Mouse (Mus musculus) thymus, adult 2 months (tissue): ENCODE data around the gene Arhgef38. TPM values are rescaled to one million over a fixed set of nuclear protein-coding genes. Genes with fewer than 3 reads are reported as not detected.

Experiments
- DNase-seq: peaks from one replicate; pipeline ENCODE4 v3.0.0; 2021
- H3K27ac ChIP-seq: fragments of 200-500 bp; 2 replicates; pipeline ENCODE4 v1.5.1; 2012; ENCODE audit warnings: low read length, control low read depth; ENCODE audit not compliant: control insufficient read depth, insufficient read depth
- H3K27me3 ChIP-seq: fragments of 200-500 bp; 2 replicates; pipeline ENCODE4 v1.6.1; 2012; ENCODE audit warnings: mild to moderate bottlenecking, low read length, moderate library complexity, mixed read lengths; ENCODE audit not compliant: control insufficient read depth, insufficient read depth
- H3K36me3 ChIP-seq: fragments of 200-500 bp; 2 replicates; pipeline ENCODE4 v1.6.1; 2012; ENCODE audit warnings: mild to moderate bottlenecking, low read length, moderate library complexity; ENCODE audit not compliant: control insufficient read depth, insufficient read depth
- H3K4me1 ChIP-seq: fragments of 200-500 bp; replicated peaks from 2 replicates; pipeline ENCODE4 v1.6.1; 2012; ENCODE audit warnings: low read length; ENCODE audit not compliant: control insufficient read depth, insufficient read depth
- H3K4me3 ChIP-seq: fragments of 200-500 bp; 2 replicates; pipeline ENCODE4 v1.5.1; 2012; ENCODE audit warnings: mild to moderate bottlenecking, low read length, control low read depth, moderate library complexity; ENCODE audit not compliant: control insufficient read depth, insufficient read depth
- CTCF ChIP-seq: fragments of 200-500 bp; IDR thresholded peaks from 2 replicates; pipeline ENCODE4 v1.5.1; 2012; ENCODE audit warnings: mild to moderate bottlenecking, control low read depth, low read length, moderate library complexity, borderline replicate concordance; ENCODE audit not compliant: control insufficient read depth, poor library complexity, insufficient read depth; ENCODE audit errors: extremely low read depth
- POLR2A ChIP-seq: fragments of 200-500 bp; IDR thresholded peaks from 2 replicates; pipeline ENCODE4 v1.6.1; 2012; ENCODE audit warnings: mild to moderate bottlenecking, low read length, control low read depth, moderate library complexity; ENCODE audit not compliant: control insufficient read depth, poor library complexity, insufficient read depth; ENCODE audit errors: extremely low read depth
- WGBS: fragments of 180-500 bp; shearing (Covaris S2); methylation state at CpG from one replicate; pipeline ENCODE4 v1.1.7; 2018; 5-methylcytosine and 5-hydroxymethylcytosine counted together
- polyA plus RNA-seq: library from polyadenylated mRNA; depleted of rRNA; stranded (reverse); fragments of >200 nt; gene quantifications from 2 replicates; pipeline ENCODE4 v1.2.3, GENCODE M21; 2012

Gene Arhgef38
- polyA plus RNA-seq, 1 experiment, result 0.19 TPM

- Histone ChIP-seq H3K27me3 (no peaks in the 10 kb centered on the region), H3K4me1 (no peaks in the 10 kb centered on the region)
- 82% methylated on average over 7 of the region's 7 CpGs for WGBS
Observed at GRCm38 (mm10) chr3:133169737-133170136, 65.0 kb downstream of the Arhgef38 start.

DNA sequence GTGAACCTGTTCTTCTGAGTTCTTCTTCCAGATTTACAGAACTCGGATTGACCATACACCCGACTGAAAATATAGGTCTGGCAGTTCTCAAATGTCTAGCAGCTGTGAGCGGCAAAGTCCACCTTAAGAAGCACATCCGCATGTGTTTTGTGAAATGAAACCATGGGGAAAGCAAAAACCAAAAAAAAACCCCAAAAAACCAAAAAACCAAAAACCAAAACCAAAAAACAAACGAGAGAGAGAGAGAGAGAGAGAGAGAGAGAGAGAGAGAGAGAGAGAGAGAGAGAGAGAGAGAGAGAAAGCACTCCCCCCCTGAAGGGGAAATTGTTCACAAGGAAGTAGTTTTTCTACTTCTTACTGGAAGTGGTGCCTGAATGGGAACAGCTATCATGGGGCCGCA is 67.2 kb downstream of the Arhgef38 start:
- Histone ChIP-seq H3K4me1 (no peaks in the 10 kb centered on the region), H3K36me3 (no peaks in the 10 kb centered on the region), H3K27ac (no peak overlapping the region), H3K27me3 (no peaks in the 10 kb centered on the region), H3K4me3 (no peak overlapping the region)
- DNase-seq, result no peak
- WGBS, result 81% methylated on average over 6 of the region's 6 CpGs
- TF ChIP-seq POLR2A (no peak), CTCF (no peak)

More at GRCm38 (mm10) chr3:133169737-133170136, 65.0 kb downstream of the Arhgef38 start:
- no peaks in the 10 kb centered on the region for H3K36me3 ChIP-seq
- no peak overlapping the region for H3K27ac ChIP-seq
- no peak for DNase-seq
- no peak for TF ChIP-seq CTCF
- no peak for TF ChIP-seq POLR2A
- H3K4me3 ChIP-seq, result no peak overlapping the region

- DNase-seq, result no peak
- no peaks in the 10 kb centered on the region for H3K36me3 ChIP-seq
- H3K4me3 ChIP-seq, result no peak overlapping the region
- 10% methylated on average over 1 of the region's 1 CpGs for WGBS
- no peaks in the 10 kb centered on the region for H3K27me3 ChIP-seq
- no peak overlapping the region for H3K27ac ChIP-seq
- no peaks in the 10 kb centered on the region for H3K4me1 ChIP-seq
- no peak for TF ChIP-seq POLR2A
Observed at GRCm38 (mm10) chr3:133165130-133165529, 69.6 kb downstream of the Arhgef38 start.

DNA sequence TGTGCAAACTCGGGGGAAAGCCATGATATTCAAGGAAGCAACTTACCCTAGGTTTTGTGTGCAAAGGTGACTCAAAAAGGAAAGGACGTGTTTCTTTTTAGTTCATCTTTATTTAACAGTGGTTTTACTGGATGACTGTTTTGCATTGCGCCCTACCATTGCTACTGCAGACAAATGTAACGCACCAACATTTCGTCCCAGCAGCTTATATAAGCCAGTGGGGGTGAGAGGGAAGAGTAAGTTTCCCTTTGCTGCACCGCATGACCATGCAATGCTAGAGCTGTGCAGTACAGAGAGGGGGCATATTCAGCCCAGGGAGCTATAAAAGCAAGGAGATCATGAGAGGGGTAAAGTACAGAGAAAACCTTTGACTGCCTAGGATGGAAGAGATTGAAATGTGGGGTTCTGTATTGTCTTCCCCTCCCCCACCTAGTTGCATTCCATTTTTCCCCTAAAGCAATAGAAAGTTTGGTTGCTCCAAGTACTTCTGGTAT is 70.8 kb downstream of the Arhgef38 start:
- Histone ChIP-seq H3K4me1 (no peaks in the 10 kb centered on the region), H3K27me3 (no peaks in the 10 kb centered on the region), H3K4me3 (no peak overlapping the region), H3K36me3 (no peaks in the 10 kb centered on the region), H3K27ac (no peak overlapping the region)
- no peak for DNase-seq
- TF ChIP-seq POLR2A (no peak), CTCF (no peak)
- 88% methylated on average over 6 of the region's 6 CpGs for WGBS

GRCm38 (mm10) chr3:133163174-133163573 is 71.6 kb downstream of the Arhgef38 start:
- H3K36me3 ChIP-seq, result no peaks in the 10 kb centered on the region
- H3K27me3 ChIP-seq, result no peaks in the 10 kb centered on the region
- no peak for DNase-seq
- no peak overlapping the region for H3K4me3 ChIP-seq
- no peaks in the 10 kb centered on the region for H3K4me1 ChIP-seq
- WGBS, result 81% methylated on average over 7 of the region's 7 CpGs
- no peak for TF ChIP-seq POLR2A
- TF ChIP-seq CTCF, result no peak
- H3K27ac ChIP-seq, result no peak overlapping the region

- 95% methylated on average over 1 of the region's 1 CpGs for WGBS
- H3K27ac ChIP-seq, result no peak overlapping the region
- no peak overlapping the region for H3K4me3 ChIP-seq
- H3K36me3 ChIP-seq, result no peaks in the 10 kb centered on the region
- H3K27me3 ChIP-seq, result no peaks in the 10 kb centered on the region
- no peaks in the 10 kb centered on the region for H3K4me1 ChIP-seq
- DNase-seq, result no peak
- TF ChIP-seq POLR2A, result no peak
- no peak for TF ChIP-seq CTCF
Observed at GRCm38 (mm10) chr3:133161407-133161806, 73.3 kb downstream of the Arhgef38 start.

DNA sequence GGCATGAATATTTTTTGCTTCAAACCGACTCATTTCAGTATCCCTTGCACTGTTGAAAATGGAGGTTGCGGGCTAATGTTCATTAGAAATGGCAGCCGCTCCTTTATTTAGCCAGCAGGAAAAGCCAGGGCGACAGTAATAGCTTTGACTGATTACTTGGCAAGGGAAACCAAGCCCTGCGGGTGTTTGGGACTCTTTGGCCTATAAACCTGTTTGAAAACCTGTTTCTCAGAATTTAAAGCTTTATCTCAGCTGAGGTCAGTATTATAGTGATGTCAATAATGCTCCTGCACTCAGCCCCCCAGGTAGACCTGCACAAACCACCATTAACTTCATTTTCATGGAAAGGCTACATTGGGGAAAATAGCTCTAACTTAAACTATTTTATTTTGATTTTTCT is 76.5 kb downstream of the Arhgef38 start:
- H3K27me3 ChIP-seq, result no peaks in the 10 kb centered on the region
- 89% methylated on average over 5 of the region's 5 CpGs for WGBS
- no peak overlapping the region for H3K4me3 ChIP-seq
- no peaks in the 10 kb centered on the region for H3K36me3 ChIP-seq
- TF ChIP-seq CTCF (no peak), POLR2A (no peak)
- H3K4me1 ChIP-seq, result no peaks in the 10 kb centered on the region
- no peak overlapping the region for H3K27ac ChIP-seq
- DNase-seq, result no peak
